Mouse (Mus musculus) spleen, adult 18-20 months (tissue): ENCODE results near the gene Soat1.

Experiments used
- DNase-seq, 2 experiments: peaks; one replicate each; pipeline ENCODE4 v3.0.0; 2022; ENCODE audit warnings: mixed read lengths in 2 of 2

Soat1 gene

DNA sequence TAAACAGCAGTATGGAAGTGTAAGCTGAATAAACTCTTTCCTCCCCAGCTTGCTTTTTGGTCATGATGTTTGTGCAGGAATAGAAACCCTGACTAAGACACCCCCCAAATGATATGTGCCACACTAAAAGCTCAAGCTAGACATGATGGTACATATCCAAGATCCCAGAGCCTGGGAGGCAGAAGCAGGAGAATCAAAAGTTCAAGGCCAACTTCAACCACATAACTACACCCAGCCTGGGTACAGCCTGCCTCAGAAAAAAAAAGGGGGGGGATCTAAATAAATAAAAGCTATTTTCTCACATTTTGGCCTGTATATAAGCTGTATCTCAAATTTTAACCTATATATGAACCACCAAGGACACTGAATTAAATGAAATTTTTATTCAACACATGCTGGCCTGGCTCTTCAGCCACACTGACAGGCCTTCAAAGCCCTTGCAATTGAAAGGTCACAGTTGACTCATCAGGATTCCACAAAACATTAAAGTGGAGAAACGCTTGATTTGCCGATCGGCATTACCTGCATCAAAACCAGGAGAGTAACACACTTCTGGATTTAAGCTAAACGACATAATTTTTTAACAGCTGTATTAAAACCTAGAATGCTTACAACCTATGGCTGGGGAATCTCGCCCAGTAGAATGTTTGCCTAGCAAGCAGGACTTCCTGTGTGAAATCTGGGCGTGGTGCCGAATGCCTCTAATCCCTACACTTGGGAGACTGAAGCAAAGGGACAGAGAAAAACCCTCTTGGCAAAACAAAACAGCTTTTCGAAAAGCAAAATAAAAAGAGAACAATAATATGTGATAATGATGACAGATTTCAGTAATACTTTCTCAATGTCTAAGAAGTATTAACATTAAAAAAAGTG is 9.9 kb downstream of the Soat1 start:
- DNase-seq, result no peak

DNA sequence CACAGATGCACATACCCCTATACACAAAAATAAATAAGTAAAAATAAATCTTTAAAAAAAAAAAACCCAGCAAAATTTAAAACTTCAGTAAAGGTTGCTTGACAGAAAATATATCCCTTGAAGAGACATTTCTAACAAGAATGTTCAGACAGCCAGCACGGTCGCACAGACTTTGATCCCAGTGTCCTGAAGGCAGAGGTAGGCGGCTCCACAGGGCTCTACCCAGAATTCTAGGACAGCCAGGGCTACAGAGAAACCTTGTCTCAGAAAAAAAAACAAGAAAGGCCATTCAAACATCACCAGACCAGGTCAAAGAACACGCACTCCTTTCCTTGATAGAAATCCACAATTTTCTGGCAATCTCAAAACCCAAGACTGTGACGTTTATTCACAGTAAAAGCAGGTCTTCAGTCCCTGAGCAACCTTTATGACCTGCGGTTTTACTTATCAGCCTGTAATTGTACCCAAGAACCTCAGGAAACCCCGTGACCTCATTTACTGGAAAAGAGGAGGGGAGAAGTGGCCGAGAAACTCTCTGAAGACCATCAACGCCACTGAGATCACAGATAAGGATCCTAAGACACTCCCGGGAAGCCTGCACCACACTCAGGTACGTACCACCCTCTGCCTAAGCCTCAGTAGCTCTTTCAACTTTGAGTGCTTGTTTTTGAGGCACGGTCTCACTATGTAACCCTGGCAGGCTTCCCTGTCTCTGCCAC is 11.7 kb downstream of the Soat1 start:
- DNase-seq, result no peak

DNA sequence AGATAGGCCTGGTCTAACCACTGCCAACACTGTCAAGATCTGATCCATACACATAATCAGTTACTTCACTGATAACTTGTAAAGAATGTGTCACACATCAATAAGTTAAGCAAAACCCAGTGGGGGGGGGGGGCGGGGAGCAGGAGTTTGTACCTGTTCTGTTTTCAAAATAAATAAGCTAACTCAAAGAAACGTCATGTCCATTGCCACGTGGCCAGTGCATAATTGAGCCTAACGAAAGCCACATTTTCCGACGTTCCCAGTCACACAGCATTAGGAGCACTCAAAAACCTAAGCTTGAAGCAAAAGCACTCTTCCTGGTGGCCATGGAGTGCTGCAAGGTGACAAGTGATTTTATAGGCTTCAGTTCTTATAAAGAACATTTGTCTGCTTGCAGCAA is 13.1 kb downstream of the Soat1 start:
- no peak for DNase-seq

DNA sequence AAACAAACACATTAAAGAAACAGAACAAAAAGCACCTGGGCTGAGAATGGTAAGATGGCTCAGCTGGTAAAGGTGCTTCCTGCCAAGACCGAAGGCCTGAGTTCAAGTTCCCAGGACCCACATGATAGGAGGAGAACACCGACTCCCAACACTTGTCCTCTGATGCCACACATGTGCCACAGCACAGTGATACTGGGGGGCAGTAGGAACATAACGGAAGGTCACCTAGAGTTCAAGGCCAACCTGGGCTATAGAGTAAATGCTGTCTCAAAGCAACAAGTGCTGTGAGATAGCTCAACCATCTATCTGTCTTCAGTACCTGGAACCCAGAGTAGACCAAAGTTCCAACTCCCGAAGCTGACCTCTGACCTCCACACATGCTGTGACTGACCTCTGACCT is 13.9 kb downstream of the Soat1 start:
- no peak for DNase-seq

DNA sequence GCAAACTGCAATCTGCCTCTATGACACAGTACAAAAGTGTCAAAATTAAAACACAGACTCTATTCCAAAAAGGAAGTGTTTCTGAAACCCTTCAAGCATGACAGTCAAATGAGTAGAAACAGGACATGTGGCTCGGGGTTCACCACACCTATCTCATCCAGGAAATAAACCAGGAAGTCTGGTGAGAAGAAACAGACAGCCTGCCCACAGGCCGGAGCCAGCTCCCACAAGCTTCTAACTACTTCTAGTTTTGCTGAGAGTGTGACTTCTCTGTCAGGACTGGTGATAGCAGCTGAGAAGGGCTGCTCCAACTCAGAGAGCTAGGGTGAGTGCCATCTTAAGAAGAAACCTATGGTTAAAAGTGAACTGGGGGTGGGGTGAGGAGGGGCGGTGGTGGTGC is 14.4 kb downstream of the Soat1 start:
- peak; percentile 39 to 55 for DNase-seq

DNA sequence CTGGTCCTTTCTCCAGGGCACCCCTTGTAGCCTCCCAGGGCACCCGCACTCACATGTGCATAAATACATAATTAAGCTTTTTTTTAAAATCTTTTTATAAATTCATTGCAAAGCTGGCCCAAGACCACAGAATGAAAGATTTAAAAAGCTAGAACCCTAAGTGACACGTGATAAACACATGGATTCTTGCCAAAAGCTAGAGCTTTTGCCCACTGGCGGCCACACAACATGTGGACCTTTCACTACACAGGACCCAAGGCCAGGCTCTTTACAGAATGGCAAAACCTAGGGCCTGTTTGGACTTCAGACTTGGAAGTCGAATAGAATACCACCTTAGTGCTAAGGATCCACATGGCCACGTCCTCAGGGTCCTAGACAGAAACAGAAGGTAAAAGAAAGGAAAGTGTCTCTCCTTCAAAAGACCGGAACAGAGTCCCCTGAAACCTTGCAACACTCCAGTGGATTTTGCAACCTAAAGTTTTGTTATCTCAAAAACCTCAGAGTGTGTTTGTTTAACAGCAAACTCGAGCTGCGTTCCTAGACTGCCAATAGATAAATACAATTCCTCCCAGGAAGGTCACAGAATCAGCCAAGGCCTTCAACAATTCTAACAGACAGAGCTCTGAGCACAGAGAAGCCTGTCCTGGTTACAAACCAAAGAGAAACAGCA is 15.6 kb downstream of the Soat1 start:
- no peak for DNase-seq

DNA sequence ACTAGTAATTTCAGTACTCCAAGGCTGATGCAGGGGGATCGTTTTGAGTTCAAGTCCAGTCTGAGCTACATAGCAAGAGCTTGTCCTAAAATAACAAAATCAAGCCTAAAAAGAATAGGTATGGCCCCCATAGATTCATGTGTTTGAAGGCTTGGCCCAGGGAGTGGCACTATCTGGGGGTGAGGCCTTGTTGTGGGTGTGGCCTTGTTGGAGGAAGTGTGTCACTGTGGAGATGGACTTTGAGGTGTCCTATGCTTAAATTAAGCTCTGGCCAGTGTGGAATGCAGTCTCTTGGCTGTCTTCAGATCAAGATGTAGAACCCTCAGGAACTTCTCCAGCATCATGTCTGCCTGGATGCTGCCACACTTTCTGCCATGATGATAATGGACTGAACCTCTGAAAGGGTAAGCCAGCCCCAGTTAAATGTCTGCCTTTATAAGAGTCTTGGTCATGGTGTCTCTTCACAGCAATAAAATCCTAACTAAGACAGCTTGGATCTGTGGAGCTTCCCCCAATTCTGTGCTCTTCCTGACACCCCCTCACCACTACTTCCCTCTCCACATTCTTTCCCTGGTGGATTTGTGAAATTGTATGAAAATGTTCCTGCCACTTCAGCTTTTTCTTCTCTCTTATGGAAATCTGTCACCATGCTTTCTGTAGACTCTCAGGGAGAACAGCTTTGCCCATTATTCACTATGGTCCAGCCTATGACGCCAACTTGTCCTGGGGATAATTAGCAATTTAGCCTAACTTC is 18.9 kb downstream of the Soat1 start:
- no peak for DNase-seq

DNA sequence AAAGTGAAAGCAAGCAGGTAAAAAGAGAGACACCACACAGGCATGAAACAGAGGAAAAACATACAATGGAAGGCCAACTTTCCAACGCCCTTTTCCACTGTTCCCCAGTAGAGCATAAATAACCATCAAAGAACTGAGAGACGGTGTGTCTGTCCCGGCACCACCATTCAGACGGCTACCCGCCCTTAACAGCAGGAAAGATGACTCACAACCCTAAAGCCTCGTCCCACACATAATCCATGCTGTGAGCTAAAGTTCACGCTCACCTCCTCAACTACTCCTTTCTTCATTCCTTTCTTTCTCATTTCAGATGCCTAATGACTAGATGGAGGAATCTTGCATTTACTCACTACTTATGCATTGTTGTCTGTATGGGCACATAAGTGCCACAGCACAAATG is 19.7 kb downstream of the Soat1 start:
- no peak for DNase-seq

DNA sequence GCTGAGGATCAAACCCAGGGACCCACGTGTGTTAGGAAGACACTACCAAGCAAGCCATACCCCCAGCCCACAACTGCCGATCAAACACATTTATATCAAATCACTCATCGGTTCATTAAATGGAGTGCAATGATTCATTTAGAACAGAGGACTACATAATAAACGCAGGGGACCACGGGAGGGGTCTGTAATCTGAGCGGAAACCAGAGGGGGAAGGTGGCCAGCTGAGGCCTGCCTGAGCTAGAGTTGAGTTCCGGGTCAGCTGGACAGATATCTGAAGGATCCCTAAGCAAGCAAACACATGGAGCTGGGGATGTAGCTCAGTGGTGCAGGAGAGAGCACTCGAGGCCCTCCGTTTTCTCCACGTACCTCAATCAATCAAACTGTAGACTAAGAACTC is 20.3 kb downstream of the Soat1 start:
- DNase-seq, result no peak

DNA sequence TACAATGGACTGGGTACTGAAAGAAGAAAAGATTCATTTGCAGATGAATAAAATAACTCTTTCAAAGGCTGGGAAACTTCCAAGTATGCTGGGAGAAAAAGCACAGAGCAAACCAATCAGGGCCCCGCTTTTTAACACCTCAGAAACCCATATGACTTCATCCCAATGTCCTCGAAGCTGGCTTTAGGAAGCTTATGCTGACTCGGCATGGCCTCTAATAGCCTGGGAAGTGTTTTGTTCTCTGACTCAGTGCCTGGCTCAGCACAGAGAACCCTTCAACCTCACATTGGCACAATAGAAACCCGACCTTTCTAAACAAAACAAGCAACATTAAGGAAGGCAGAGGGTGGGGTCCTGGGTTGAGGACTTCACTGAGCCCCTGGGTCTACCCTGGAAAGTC is 23.7 kb downstream of the Soat1 start:
- DNase-seq, result no peak

DNA sequence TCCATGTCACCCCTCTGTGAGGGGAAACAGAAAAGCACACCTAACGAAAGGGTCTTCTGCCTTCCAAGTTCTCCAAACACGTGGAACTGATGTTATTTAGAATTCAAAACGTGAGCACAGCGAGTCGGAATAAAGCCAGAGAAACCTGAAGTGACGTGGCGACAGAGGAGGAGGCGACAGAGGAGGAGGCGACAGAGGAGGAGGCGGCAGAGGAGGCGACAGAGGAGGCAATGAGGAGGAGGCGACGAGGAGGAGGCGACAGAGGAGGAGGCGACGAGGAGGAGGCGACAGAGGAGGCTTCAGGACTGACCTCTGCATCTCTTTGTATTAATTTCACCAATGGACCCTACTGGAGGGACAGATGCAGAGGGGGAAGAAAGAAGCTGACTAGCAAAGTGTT is 24.4 kb downstream of the Soat1 start:
- DNase-seq, result no peak

DNA sequence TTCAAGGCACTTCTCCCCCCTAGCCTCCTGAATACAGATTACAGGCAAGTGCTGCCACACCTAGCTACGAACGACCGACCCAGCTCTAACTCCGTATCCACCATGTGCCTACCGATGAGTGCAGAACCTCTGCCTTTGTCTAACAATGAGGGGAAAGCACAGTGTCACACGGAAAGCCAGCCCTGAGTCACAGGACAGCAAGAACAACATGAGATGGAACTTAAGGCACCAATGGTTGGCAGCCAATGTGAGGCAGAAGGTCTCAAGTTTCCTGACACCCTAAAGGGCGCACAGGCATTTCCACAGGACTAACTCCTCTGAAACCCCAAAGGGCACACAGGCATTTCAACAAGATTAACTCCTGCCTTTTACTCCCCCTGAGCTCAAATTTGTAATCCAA is 25.0 kb downstream of the Soat1 start:
- no peak for DNase-seq

DNA sequence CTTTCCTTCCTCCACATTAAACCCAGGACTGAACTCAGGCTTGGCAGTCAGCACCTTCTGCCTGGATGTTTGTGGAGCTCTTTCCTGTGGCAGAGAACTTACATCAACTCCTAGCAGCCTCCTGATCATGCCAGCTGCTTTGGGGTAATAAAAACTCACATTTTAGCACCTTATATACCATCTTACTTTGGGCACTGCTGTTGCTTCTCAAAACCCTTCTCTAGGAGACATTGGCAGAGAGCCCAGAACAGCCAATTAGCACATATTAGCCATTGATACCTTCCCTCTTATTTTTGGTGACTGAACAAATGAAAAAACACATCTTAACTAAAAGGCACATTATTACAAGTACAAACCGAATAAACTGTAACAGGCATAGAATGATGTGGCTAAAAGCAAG is 29.1 kb downstream of the Soat1 start:
- no peak for DNase-seq

DNA sequence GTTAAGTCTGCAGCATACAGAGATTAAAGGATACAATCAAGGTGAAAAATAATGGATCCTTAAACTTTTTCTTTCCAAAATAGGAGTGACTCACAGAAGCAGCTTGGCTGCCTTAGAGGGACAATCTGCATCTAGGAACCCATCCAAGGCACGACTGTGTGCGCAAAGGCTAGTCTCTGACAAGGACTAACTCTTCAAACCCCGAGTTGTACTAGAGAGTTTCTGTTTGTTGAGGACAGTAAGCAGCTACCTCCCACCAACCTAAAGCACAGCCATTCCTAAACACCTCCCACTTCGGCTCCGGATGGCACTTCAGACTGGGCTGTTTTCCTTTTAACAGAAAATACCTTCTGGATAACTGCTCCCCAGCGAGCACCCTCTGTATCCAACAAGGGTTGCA is 31.4 kb downstream of the Soat1 start:
- no peak for DNase-seq

DNA sequence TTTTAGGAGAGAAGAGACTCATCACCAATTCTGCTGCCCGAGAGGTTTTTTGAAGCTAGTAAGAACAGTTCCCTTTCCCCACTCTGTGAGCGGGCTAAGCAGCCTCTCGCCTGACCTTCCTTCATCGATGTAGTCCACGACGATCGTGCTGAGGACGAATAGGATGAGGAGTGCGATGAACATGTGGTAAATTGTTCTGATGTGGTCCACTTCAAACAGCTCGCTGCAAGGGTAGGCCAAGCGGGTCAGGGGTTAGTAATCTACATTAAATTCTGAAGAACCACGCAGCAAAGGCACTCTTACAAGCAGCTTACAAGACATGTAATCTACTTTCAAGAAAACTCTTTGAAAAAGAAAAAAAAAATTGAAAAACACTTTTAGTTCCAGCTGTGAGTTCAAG is 31.9 kb downstream of the Soat1 start:
- no peak for DNase-seq

DNA sequence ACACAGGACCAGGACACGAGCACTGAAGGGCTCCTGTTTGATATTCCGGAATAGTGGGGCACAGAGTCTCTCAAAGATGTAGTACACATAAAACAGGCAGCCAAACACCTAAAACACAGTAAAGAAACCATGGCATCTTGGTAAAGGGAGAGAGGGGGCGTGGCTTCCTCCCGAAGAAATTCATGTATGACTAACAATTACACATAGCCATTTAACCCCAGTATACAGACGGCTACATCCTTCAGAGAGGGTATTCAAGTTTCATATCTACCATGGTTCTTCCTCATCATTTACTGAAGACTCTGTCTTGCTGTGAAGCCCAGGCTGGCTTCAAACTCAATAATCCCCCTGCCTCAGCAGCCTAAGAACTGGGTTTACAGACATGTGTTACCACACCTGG is 36.4 kb downstream of the Soat1 start:
- no peak for DNase-seq

DNA sequence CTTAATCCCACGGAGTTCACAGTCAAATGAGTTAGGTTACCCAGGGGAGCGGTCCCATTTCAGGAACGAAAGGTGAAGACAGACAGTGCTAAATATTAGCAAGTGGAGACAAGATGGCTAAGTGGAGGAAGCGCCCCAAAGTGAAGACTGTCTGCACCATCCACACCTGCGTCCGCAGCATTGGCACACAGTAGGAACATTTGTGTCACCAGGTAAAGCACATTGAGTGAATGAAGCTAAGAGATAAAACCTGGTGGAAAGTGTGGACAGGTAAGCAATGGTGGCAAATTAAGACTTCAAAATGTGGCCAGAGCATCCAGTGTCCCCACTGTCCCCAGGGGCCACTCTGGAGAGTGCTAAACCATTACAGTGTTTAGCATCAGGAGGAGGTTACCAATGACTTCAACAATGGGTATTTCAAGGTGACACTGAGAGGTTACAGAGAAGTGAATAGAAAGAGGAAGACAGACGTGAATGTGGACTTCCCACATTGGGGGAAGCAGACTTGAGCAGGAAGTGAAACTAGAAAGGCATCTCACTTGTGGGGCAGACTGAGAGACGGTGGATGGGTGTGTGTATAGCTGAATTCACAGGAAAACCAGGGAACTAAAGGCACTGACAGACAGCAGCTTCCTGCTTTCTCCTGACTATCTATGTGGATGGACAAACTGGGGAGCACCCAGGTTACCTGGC is 37.0 kb downstream of the Soat1 start:
- peak; percentile 26 for DNase-seq

DNA sequence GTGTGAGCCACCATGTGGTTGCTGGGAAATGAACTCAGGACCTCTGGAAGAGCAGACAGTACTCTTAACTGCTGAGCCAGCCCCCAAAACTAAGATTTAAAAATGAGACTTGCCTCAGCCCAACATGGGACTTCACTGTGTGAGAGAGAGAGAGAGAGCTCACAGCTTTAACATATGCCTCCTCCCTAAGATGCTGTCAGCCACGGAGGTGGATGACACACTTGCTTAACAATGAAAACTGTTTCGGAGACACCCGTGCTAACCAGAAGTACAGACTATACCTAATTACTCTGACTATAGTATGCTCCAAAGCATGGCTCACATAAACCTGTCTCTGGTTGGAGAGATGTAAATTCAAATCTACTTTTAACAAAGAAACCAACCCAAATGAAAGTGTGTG is 40.6 kb downstream of the Soat1 start:
- DNase-seq, result no peak

DNA sequence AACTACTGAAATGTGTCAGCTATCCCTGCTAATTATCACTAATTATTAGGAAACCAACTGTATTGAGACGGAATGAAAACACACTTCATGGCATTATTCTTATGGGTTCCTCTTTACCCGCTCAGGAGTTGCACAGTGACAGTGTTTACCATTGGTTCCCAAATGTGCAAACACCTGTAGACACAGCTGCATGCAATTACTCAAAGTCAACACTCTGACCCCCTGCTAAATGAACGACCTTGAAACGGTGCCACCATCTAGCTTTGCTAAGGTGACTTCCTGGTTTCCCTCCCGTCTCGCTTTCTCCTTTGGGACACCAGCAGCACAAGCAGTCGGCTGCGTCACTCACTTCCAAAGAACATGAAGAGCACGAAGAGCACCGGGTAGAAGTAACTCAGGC is 41.6 kb downstream of the Soat1 start:
- no peak for DNase-seq

DNA sequence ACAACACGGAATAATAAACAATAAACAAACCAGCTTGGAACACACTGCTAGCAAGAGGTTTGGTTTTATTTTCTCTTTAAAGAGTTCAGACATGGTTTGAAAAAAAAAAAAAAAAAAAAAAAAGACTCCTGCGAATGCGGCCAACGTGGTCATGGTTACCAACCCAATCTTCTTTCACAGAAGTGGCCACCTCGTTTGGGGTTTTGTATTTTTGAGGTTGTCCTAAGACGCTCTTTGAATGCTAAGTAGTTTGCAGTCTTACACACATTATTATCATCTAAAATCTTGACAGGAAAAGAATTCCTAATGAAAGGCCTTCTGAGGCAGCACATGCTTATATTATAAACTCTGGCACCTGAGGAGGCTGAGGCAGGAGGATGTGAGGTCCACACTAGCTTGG is 45.7 kb downstream of the Soat1 start:
- no peak for DNase-seq

DNA sequence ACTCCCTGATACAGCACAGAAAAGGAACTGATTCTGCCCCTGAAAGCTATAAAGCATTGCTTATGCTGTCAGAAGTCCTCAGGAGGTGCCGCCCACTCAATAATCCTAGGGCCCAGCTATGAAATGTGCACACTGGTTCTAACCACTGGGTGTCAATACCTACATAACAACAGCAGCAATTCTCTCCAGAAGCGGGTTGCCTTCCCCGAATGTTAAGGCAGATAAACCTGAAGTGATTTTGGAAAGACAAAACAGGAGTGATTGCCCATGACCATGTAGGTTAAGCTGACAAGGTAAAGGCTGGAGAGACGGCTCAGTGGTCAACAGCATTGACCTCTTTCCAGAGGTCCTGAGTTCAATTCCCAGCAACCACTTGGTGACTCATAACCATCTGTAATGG is 48.4 kb downstream of the Soat1 start:
- no peak for DNase-seq

DNA sequence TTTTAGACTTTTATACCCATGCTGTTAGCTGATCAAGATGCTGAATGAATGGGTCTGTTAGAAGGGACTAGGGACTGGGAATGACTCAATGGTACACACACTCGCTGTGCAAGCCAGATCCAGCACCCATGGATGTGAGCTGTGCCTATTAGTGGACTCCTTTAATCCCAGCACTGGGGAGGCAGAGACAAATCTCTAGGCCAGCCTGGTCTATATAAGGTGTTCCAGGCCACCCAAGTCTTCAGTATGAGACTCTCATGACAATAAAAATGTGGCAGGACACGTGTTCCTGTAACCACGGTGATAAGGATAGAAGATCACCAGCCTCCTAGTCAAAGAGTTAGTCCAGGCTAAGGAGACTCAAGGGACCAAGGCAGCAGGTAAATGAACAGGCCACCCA is 50.1 kb downstream of the Soat1 start:
- DNase-seq, result no peak

DNA sequence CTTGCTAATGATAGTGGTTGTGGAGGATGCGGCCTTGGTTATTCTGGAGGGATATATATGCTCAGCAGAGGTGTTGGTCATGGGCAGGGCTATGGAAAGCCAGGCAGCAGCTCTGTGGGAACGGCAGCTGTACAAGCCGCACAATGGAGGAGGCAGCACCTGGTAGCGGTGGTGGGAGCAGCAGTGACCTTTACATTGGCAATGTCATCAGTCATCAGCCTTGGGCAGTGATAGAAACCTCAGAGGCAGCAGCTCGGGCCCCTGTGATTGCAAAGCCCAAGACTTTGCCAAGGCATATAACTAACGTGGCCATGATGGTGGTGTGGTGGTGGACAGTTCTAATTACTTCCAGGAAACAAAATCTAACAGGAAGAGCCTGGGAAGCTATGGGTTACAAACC is 50.6 kb downstream of the Soat1 start:
- no peak for DNase-seq
